Mouse (Mus musculus) myocyte (in vitro differentiated cells): ENCODE measurements at regions not wholly inside any gene's neighbourhood (a gene's known extent, or its start where the extent isn't known, plus 50 kb on each side); places are given as distances from the start of the nearest gene placed in this dataset.

Source experiments
- CEBPB ChIP-seq: IDR thresholded peaks from 2 replicates; pipeline ENCODE4 v1.6.1; 2011; ENCODE audit warnings: mild to moderate bottlenecking, moderate library complexity; ENCODE audit not compliant: poor library complexity, insufficient read depth, severe bottlenecking
- MAX ChIP-seq: IDR thresholded peaks from one replicate; pipeline ENCODE4 v1.6.1; 2011; ENCODE audit warnings: low read depth, mild to moderate bottlenecking, control low read depth
- POLR2A ChIP-seq: IDR thresholded peaks from one replicate; pipeline ENCODE4 v1.6.1; 2011; ENCODE audit warnings: low read depth, mild to moderate bottlenecking, control low read depth, moderate library complexity; ENCODE audit not compliant: insufficient read length
- TCF12 ChIP-seq: IDR thresholded peaks from one replicate; pipeline ENCODE4 v1.6.1; 2011; ENCODE audit warnings: mild to moderate bottlenecking, control low read depth; ENCODE audit not compliant: poor library complexity, insufficient read depth, severe bottlenecking

GRCm38 (mm10) chr7:40680567-40680966 lies 217.6 kb upstream of the Vstm2b start:
- TF ChIP-seq TCF12 (no peak), CEBPB (no peak), MAX (no peak), POLR2A (no peak)
